Mouse (Mus musculus) lung, embryonic 14.5 days (tissue): Measurements from ENCODE around the gene 4933427D14Rik. TPM values are rescaled to one million over a fixed set of nuclear protein-coding genes. Genes with fewer than 3 reads are reported as not detected.

Experiments used
- ATAC-seq: fragments of 200-750 bp; cut with Nextera tagmentation; 2 replicates; pipeline ENCODE4 v1.8.0; 2017; ENCODE audit warnings: mild to moderate bottlenecking, moderate TSS enrichment, moderate library complexity; ENCODE audit not compliant: insufficient read depth
- DNase-seq: peaks from one replicate; pipeline ENCODE4 v3.0.0-alpha.2; 2015
- H3K27ac ChIP-seq: fragments of 300-500 bp; sonication (generic); 2 replicates; pipeline ENCODE4 v1.5.1; 2014; ENCODE audit warnings: low read depth, mild to moderate bottlenecking, moderate library complexity
- H3K27me3 ChIP-seq: fragments of 300-500 bp; sonication (generic); 2 replicates; pipeline ENCODE4 v1.6.1; 2014; ENCODE audit warnings: low read length, control low read depth; ENCODE audit not compliant: insufficient read depth
- H3K36me3 ChIP-seq: fragments of 300-500 bp; sonication (generic); 2 replicates; pipeline ENCODE4 v1.6.1; 2014; ENCODE audit warnings: control low read depth; ENCODE audit not compliant: insufficient read depth
- H3K4me1 ChIP-seq: fragments of 300-500 bp; sonication (generic); 2 replicates; pipeline ENCODE4 v1.6.1; 2014; ENCODE audit warnings: antibody characterized with exemption, control low read depth; ENCODE audit not compliant: insufficient read depth
- H3K4me2 ChIP-seq: fragments of 300-500 bp; sonication (generic); 2 replicates; pipeline ENCODE4 v1.6.1; 2014; ENCODE audit warnings: mild to moderate bottlenecking
- H3K4me3 ChIP-seq: fragments of 300-500 bp; sonication (generic); 2 replicates; pipeline ENCODE4 v1.5.1; 2014; ENCODE audit warnings: low read depth, low read length
- H3K9ac ChIP-seq: fragments of 300-500 bp; sonication (generic); 2 replicates; pipeline ENCODE4 v1.6.1; 2014
- H3K9me3 ChIP-seq: fragments of 300-500 bp; sonication (generic); 2 replicates; pipeline ENCODE4 v1.6.1; 2016; ENCODE audit warnings: low read depth, low read length, control low read depth
- CTCF ChIP-seq: IDR thresholded peaks from 2 replicates; pipeline ENCODE4 v1.5.1; 2016; ENCODE audit warnings: antibody characterized with exemption, low read depth
- WGBS: fragments of 180-500 bp; shearing (Covaris S2); extraction: QIAGEN DNeasy Blood & Tissue Kit; methylation state at CpG from one replicate; pipeline ENCODE4 v1.1.7; 2014; 5-methylcytosine and 5-hydroxymethylcytosine counted together
- polyA plus RNA-seq: library from polyadenylated mRNA; unstranded; fragments of >200 nt; fragmentation: Nextera tagmentation; extraction: Ambion mirVana; gene quantifications from 2 replicates; pipeline ENCODE4 v1.2.1, GENCODE M21; 2014

4933427D14Rik gene
- polyA plus RNA-seq, 1 experiment from 2014 or later: 18.3 TPM

GRCm38 (mm10) chr11:72140198-72140597, 67.1 kb downstream of the 4933427D14Rik start:
- H3K4me3 ChIP-seq: no peak overlapping the region
- no peak for DNase-seq

GRCm38 (mm10) chr11:72136231-72136982, 70.9 kb downstream of the 4933427D14Rik start:
- peaks cover 6% of the 10 kb centered on the region; the same call in 1 of the 2 replicates for H3K4me1 ChIP-seq
- H3K27ac ChIP-seq: no peak overlapping the region
- no peaks in the 10 kb centered on the region for H3K36me3 ChIP-seq
- H3K4me2 ChIP-seq: peak overlapping the region; percentile 98
- DNase-seq (no peak), ATAC-seq (no peak)
- no peak overlapping the region for H3K9ac ChIP-seq
- peak overlapping the region; percentile 60 for H3K4me3 ChIP-seq
- peaks cover 37% of the 10 kb centered on the region for H3K27me3 ChIP-seq
- WGBS: 26% methylated on average over 11 of the region's 11 CpGs
- no peaks in the 10 kb centered on the region for H3K9me3 ChIP-seq
- TF ChIP-seq CTCF: no peak

More at GRCm38 (mm10) chr11:72140198-72140597, 67.1 kb downstream of the 4933427D14Rik start:
- no peak for ATAC-seq
- H3K9ac ChIP-seq: no peak overlapping the region
- H3K36me3 ChIP-seq: no peaks in the 10 kb centered on the region
- no peaks in the 10 kb centered on the region for H3K9me3 ChIP-seq
- H3K4me2 ChIP-seq: no peak overlapping the region
- TF ChIP-seq CTCF: no peak
- no peak overlapping the region for H3K27ac ChIP-seq
- H3K27me3 ChIP-seq: peaks cover 18% of the 10 kb centered on the region
- WGBS: 36% methylated on average over 6 of the region's 6 CpGs
- no peaks in the 10 kb centered on the region; the same call in 1 of the 2 replicates for H3K4me1 ChIP-seq

GRCm38 (mm10) chr11:72135383-72136158, 71.7 kb downstream of the 4933427D14Rik start, which contains the start of gene Pitpnm3:
TSS of gene Pitpnm3 (minus strand) at chr11:72135778.
- no peak for TF ChIP-seq CTCF
- DNase-seq (peak; percentile 29), ATAC-seq (0 out of 2 replicates have a peak, but pooled peaks have one; percentile 12)
- peak within 1 kb of the TSS; percentile 62 for H3K9ac ChIP-seq
- WGBS: under 1% methylated on average over 68 of the region's 107 CpGs
- peak within 1 kb of the TSS; percentile 98 for H3K4me2 ChIP-seq
- H3K9me3 ChIP-seq: no peaks in the 10 kb centered on the region
- H3K4me3 ChIP-seq: peak within 1 kb of the TSS; percentile 60
- H3K4me1 ChIP-seq: peaks cover 8% of the 10 kb centered on the region; the same call in 1 of the 2 replicates
- no peak within 1 kb of the TSS for H3K27ac ChIP-seq
- H3K36me3 ChIP-seq: no peaks in the 10 kb centered on the region
- peaks cover 37% of the 10 kb centered on the region for H3K27me3 ChIP-seq

- Histone ChIP-seq H3K4me3 (peak overlapping the region; percentile 60), H3K4me1 (peaks cover 8% of the 10 kb centered on the region; the same call in 1 of the 2 replicates), H3K9me3 (no peaks in the 10 kb centered on the region), H3K4me2 (peak overlapping the region; percentile 98), H3K36me3 (no peaks in the 10 kb centered on the region), H3K9ac (peak overlapping the region; percentile 62; the same call in 1 of the 2 replicates), H3K27me3 (peaks cover 37% of the 10 kb centered on the region), H3K27ac (no peak overlapping the region)
- 13% methylated on average over 24 of the region's 24 CpGs for WGBS
- TF ChIP-seq CTCF: no peak
- ATAC-seq: no peak
- no peak for DNase-seq
These were observed 72.5 kb downstream of the 4933427D14Rik start for GRCm38 (mm10) chr11:72134536-72135382.

GRCm38 (mm10) chr11:72133075-72133474, 74.2 kb downstream of the 4933427D14Rik start:
- no peak overlapping the region for H3K4me2 ChIP-seq
- DNase-seq (peak; percentile 8), ATAC-seq (no peak)
- 57% methylated on average over 10 of the region's 10 CpGs for WGBS
- H3K9ac ChIP-seq: no peak overlapping the region
- H3K4me3 ChIP-seq: no peak overlapping the region
- no peaks in the 10 kb centered on the region for H3K9me3 ChIP-seq
- no peaks in the 10 kb centered on the region for H3K36me3 ChIP-seq
- H3K4me1 ChIP-seq: peaks cover 8% of the 10 kb centered on the region; the same call in 1 of the 2 replicates
- no peak for TF ChIP-seq CTCF
- H3K27me3 ChIP-seq: peaks cover 37% of the 10 kb centered on the region
- peak overlapping the region; percentile 77; the same call in 1 of the 2 replicates for H3K27ac ChIP-seq

GRCm38 (mm10) chr11:72132266-72132665, 75.0 kb downstream of the 4933427D14Rik start:
- H3K27me3 ChIP-seq: peaks cover 36% of the 10 kb centered on the region
- DNase-seq (peak; percentile 71), ATAC-seq (peak; percentile 53; the same call in 1 of the 2 replicates)
- peak overlapping the region; percentile 77 for H3K27ac ChIP-seq
- no peak overlapping the region for H3K9ac ChIP-seq
- peaks cover 8% of the 10 kb centered on the region; the same call in 1 of the 2 replicates for H3K4me1 ChIP-seq
- WGBS: 10% methylated on average over 3 of the region's 3 CpGs
- H3K4me2 ChIP-seq: no peak overlapping the region
- no peak overlapping the region for H3K4me3 ChIP-seq
- H3K9me3 ChIP-seq: no peaks in the 10 kb centered on the region
- no peaks in the 10 kb centered on the region for H3K36me3 ChIP-seq
- TF ChIP-seq CTCF: no peak
